Mouse (Mus musculus) heart, postnatal 14 days (tissue): ENCODE results near the gene Fat3. TPM values are rescaled to one million over a fixed set of nuclear protein-coding genes. Genes with fewer than 3 reads are reported as not detected.

ENCODE experiments used
- DNase-seq, 2 experiments: peaks; one replicate each; pipeline ENCODE4 v3.0.0; 2021 to 2022
- intact Hi-C: fragments of 180-260 bp; cut with DNase I; formaldehyde crosslinking; loops from one replicate; pipeline ENCODE4 v1.15.1; 2025
- long read RNA-seq, 2 experiments: library from polyadenylated mRNA; stranded (forward); transcript quantifications; one replicate each; pipeline ENCODE4 v2.0.0; 2021
- total RNA-seq, 2 experiments: library from RNA; stranded (reverse); gene quantifications; 2 replicates each; pipeline ENCODE4 v1.2.3; 2021

Gene Fat3
- under 1 TPM; 0.57 to 0.88 TPM for total RNA-seq
- long read RNA-seq, experiment 1, result 0 reads
- long read RNA-seq, experiment 2, result 0 reads

DNA sequence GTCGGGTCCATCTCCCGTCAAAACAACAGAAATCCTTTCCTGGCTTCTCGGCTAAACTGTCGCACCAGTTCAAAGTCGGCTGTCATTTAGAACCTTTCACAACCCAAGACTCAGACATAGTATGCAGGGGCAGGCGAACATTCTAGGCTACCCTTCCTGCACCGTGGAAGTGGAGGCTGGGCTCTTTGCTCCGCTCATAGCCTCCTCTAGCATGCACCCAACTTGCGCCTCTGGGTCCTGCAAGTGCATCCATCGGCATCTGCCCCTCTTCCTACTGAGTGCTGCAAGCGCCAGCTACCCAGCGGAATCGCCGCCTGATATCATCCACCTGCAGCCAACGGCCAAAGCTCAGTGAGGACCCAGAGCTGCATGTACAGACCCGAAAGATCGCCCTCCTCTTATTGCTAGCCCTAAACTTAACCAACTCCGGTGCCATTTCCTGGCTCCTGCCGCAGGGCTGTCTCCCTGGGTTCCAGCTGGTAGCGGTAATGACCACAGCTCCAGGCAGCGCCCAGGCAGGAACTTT, at the start of gene Fat3:
Gene Fat3 (minus strand): TSS at position 100 of the 526 bp plus-strand sequence.
- intact Hi-C loops, result loop anchor here (5.0 kb wide), 2 partner anchors 59 to 584 kb away; no protein-coding TSS in a partner anchor
- peak; percentile 10 to 11 for DNase-seq

- intact Hi-C loops, result no loop called here
These were observed 31.8 kb upstream of the Fat3 start for GRCm38 (mm10) chr9:16532884-16533283.

GRCm38 (mm10) chr9:16517543-16517942, 16.5 kb upstream of the Fat3 start:
- DNase-seq, result no peak
- intact Hi-C loops, result no loop called here

More at GRCm38 (mm10) chr9:16532884-16533283, 31.8 kb upstream of the Fat3 start:
- DNase-seq, result no peak

- intact Hi-C loops, result no loop called here
- no peak for DNase-seq
These were observed 10.9 kb upstream of the Fat3 start for GRCm38 (mm10) chr9:16512005-16512404.

- DNase-seq, result no peak
- intact Hi-C loops, result loop anchor here (5.0 kb wide), 2 partner anchors 61 to 586 kb away; no protein-coding TSS in a partner anchor
These were observed 2.7 kb upstream of the Fat3 start for GRCm38 (mm10) chr9:16503776-16504175.

GRCm38 (mm10) chr9:16502673-16503343, 1.7 kb upstream of the Fat3 start:
- no peak for DNase-seq
- intact Hi-C loops, result loop anchor here (5.0 kb wide), 2 partner anchors 61 to 586 kb away; no protein-coding TSS in a partner anchor

DNA sequence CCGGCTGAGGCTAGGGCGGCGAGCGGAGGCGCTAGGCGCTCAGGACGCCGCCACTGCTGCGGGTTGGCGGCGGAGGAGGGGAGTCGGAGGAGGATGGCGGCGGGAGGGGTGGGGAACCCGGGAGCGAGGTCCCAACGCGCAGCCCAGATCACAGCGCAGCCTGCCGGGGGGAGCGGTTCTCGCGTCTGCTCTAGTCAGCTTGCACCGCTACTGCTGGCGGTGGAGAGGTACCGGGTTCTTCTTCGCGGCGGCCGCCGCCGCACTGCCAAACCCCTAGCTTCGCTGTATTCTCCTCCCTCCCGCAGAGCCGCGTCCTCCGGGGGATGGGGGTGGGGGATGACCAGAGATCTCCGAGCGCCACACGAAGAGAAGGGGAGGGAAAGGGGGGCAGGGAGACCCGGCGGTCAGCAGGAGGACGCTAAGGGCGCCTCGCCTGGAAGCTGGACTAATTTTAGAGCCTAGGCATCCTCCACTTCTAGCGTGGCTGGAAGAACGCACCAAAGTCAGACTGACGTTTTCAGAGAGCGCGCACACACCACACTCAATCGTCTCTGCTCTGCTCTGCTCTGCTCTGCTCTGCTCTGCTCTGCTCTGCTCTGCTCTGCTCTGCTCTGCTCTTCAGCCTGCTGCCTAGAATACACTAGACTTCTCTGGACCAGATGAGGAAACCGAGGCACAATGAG, 1.0 kb upstream of the Fat3 start:
- intact Hi-C loops, result loop anchor here (5.0 kb wide), 2 partner anchors 60 to 585 kb away; no protein-coding TSS in a partner anchor
- peak; percentile 65 to 67 for DNase-seq

DNA sequence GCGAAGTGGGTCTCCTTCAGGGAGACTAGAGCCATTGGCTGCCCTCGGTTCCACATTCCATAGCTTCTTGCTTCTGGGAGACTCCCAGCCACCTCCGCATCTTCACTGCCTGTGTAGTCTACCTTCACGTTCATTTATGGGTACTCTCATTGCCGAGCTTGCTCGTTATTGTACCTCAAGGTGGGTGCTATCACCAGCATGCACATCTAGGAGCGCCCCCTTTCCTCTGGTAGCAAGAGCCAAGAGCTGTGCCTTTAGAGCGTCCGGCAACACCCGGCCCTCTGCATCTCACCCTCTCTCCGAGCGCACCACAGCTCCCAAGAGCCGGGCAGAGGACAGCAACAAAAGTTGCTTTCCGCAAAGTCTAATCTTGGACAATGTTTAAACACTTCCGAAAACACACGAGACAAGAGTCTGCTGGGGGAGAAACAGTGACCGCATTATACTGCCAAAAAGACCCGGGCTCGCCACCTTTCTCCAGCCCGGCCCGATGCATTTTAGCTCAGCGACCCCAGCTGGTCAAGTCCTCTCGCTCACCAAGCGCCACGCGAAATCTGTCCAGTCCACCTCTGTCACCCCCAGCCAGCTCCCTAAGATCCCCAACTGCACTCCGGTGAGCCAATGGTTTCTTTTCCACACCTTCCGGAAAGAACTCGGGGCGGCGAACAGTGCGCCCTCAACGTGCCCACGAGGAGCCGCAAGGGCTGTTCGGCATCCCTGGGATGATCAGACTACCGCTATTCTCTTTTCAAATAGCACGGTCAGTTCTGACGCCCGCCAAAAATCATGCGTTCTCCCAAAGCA, 501 bp downstream of the Fat3 start:
- intact Hi-C loops, result loop anchor here (5.0 kb wide), 2 partner anchors 58 to 583 kb away; no protein-coding TSS in a partner anchor
- DNase-seq, result peak; percentile 29 to 34

GRCm38 (mm10) chr9:16499621-16500381, 1.3 kb downstream of the Fat3 start:
- intact Hi-C loops, result loop anchor here (5.0 kb wide), 2 partner anchors 58 to 582 kb away; no protein-coding TSS in a partner anchor
- DNase-seq, result peak; percentile 22 to 32

GRCm38 (mm10) chr9:16498876-16499275, 2.2 kb downstream of the Fat3 start:
- intact Hi-C loops, result no loop called here
- DNase-seq, result no peak

DNA sequence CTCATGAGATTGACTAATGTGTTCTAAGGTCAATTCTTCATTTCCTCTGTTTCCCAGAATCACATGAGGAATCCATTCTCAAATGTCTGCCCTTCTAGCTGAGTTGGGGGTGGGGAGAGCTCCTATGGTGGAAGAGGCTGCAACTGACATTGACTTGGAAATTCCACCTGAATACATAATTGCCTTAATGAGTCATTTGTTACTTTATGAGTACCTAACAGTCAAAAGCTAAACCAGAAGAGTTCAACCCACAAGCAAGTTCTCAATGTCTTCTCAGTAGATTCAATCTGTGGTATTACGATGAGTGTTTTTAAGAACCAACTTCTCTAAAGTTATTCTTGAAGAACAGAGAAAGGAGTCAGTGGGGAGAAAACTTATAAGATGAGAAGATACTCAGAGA, 3.7 kb downstream of the Fat3 start:
- intact Hi-C loops, result no loop called here
- DNase-seq, result no peak

- intact Hi-C loops, result no loop called here
These were observed 4.8 kb downstream of the Fat3 start for GRCm38 (mm10) chr9:16496331-16496730.

GRCm38 (mm10) chr9:16489661-16490060, 11.4 kb downstream of the Fat3 start:
- intact Hi-C loops, result no loop called here

More at GRCm38 (mm10) chr9:16496331-16496730, 4.8 kb downstream of the Fat3 start:
- no peak for DNase-seq

DNA sequence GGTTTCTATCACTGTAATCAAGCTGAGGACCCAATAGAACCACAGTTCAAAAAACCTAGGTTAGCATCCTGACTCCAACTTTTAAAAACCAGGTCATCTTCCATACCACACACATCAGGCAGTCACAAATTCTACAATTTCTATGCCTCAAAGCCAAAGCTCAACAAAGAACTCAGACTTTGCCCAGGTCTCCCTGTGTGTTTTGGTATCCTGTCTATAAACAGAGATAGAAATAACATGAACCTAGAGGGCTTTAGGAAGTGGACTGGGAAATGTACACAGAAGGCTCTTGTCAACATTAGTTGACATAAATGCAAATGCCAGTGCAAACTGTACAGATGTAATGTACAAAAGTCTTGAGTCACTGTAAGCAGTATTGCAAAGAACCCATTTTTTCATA, 13.5 kb downstream of the Fat3 start:
- DNase-seq, result no peak
- intact Hi-C loops, result no loop called here

More at GRCm38 (mm10) chr9:16489661-16490060, 11.4 kb downstream of the Fat3 start:
- no peak for DNase-seq

- intact Hi-C loops, result no loop called here
- no peak for DNase-seq
These were observed 14.9 kb downstream of the Fat3 start for GRCm38 (mm10) chr9:16486229-16486628.

DNA sequence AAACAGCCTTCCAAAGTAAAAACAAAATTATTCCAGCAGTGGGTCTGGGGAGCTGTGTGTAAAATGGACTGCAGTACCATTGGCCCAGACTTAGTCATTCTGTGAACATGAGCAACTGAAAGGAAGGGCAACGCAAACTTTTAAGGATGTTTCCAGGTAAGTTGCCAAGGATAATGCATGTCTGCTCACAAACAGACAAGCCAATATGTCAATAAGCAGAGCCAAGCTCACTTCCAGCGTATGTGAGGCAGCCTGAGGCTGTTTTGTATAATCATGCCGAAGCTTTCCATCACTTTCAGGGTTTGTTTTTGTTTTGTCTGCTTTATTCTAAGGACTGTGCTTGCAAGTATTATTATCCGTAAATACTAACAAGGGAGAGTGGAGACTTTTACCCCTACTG, 15.9 kb downstream of the Fat3 start:
- intact Hi-C loops, result no loop called here

DNA sequence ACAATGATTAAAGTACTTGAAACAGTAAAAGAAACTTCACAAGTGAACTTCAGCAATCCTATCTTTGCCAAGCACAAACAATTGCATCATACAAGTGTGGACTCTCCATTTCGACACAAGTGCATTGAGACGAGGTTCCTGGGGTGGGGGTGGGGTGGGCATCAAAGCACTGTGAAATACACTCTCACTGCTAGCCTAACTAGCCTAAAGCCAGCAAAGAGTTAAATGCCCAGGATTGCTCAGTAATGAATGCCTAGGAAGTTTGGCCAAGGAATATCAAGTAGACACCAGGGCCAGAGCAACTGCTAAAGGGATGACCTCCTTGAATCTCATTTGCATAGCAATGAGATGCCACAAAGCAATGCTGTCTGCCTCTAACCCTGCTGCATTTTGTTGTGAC, 16.3 kb downstream of the Fat3 start:
- intact Hi-C loops, result no loop called here
- no peak for DNase-seq

More for the DNA sequence above, 15.9 kb downstream of the Fat3 start:
- no peak for DNase-seq

DNA sequence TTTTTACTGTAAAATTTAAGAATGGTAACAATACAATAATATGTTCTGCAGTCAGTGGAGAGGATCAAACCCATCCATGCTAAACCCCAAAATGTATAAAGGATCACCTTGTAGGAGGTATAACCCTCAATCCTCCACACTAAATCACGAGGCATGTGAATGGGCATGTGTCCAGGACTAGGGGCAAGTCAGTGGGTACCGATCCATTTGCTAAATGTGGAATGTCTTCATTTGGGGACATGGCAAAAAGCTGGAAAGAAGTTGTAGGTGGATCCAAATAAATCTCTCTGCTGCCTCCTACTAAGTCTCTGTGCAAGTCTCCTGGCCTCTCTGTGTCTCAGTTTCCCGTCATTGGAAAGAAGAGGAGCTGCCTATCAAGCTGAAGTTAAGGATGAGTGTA, 39.6 kb downstream of the Fat3 start:
- intact Hi-C loops, result no loop called here
- DNase-seq, result no peak

DNA sequence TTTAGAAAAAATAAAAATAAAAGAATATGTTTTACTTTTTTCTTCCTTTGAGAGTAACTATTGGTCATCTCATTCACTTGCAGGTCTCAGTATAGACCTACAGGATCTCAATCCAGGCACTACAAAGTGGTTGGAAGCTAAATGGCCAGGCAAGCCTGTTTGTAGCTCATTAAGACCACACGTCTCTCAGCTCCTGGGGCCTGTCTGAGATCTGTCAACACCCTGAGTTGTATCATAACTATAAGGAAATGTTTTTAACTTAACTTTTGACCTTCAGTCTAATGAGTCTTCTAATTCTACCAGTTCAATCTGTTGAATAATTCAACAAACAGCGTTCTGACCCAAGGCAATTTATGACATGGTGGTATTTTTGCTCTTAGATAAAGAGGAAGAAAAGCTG, 40.5 kb downstream of the Fat3 start:
- no peak for DNase-seq
- intact Hi-C loops, result no loop called here
